Mouse (Mus musculus) T-cell, adult 2 months (primary cell): ENCODE data around the gene Asb16.

Source experiments
- DNase-seq: peaks from one replicate; pipeline ENCODE4 v3.0.0; 2022; ENCODE audit warnings: low spot score

The Asb16 gene

DNA sequence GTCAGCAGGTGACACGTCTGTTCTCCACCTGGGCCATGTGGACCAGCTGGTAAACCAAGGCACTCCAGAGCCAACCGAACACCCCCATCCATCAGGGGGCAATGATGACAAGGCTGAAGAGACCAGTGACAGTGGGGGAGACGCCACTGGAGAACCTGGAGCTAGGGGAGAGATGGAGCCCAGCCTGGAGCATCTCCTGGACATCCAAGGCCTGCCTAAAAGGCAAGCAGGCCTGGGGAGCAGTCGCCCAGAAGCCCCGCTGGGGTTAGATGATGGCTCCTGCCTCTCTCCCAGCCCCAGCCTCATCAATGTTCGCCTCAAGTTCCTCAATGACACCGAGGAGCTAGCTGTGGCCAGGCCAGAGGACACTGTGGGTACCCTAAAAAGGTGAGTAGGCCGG lies 18.9 kb downstream of the Asb16 start:
- DNase-seq = no peak

DNA sequence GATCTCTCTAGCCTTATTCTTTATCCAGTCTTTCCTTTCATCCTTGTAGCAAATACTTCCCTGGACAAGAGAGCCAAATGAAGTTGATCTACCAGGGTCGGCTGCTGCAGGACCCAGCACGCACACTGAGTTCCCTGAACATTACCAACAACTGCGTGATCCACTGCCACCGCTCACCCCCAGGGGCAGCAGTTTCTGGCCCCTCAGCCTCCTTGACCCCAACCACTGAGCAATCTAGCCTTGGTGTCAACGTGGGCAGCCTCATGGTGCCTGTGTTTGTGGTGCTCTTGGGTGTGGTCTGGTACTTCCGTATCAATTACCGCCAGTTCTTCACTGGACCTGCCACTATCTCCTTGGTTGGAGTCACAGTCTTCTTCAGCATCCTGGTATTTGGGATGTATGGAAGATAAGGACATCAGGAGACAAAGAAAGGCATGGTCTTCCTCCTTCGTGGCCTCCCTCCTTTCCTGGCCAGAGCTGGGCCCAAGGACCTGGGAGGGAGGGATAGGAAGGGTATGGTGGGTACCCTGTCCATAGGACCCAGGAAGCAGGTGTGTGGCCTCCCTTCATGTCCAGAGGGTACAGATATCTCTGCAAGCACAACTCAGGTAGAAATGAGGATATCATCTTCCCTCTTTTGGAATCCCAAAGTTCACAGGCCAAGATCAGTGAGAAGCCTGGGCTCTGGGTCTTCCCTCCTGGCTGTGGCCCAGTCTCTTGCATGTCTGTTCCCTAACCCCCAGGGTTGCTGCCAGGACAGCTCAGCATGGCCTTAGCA lies 19.7 kb downstream of the Asb16 start:
- DNase-seq = no peak

DNA sequence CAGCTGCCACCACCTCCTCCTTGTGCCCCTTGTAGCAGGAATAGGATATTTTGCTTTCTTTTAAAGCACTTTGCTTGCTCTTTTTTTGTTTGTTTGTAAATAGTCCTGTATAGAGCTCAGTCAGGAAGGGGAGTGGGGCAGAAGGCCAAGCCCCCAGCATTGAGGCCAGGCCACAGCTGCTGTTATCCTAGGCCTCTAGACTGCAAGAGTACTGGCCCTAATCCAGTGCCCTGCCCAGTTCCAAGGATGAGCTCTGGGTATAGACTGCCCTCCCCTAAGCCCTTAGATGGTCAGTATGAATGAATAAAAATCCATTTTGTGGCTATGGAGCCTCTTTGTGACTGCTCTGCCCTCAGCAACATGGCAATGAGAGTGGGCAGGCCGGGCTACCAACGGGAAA lies 20.4 kb downstream of the Asb16 start:
- no peak for DNase-seq

DNA sequence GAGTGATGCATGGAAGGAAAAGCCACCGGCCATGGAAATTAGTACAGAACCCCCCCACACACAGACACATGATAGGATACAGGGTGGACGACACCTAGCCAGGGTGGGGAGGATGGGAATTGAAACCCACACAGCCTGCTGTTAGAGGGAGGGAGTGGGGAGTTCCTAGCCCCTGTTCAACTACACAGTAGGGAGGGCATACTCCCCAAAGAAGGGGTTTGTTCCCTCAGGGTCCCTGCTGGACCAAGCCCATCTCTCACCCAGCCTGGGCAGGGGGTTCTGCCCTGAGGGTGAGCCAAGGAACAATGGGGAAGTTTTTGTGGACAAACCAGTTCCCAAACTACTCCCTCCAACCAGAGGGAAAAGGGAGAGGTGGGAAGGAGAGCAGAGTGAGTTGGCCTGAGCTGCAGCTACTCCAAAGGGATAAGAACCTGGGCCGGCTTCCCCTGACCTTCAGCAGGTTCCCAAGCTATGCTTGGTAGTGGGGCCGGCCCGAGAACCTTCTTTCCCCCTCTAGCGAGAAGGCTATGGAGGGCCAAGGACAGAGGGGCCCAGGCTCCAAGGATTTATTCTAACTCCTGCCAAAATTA lies 21.1 kb downstream of the Asb16 start:
- no peak for DNase-seq

DNA sequence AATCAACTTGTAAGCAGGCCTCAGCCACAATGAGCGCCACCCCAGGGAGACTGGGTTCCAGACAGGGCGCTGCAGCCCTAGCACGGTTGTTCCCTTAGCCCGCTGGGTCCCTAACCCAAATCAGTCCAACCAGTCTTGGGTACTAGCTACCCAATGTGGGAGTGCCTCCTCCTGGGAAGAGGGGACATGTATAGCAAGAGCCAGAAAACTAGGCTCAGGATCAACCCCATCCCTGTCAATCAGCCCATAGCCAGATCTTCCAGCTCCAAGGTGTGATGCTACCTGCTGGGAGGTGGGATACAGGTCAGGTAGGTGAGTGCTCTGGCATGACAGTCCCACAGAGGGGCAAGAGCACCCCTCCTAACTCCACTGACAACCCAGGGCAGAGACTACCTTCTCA lies 21.6 kb downstream of the Asb16 start:
- no peak for DNase-seq

DNA sequence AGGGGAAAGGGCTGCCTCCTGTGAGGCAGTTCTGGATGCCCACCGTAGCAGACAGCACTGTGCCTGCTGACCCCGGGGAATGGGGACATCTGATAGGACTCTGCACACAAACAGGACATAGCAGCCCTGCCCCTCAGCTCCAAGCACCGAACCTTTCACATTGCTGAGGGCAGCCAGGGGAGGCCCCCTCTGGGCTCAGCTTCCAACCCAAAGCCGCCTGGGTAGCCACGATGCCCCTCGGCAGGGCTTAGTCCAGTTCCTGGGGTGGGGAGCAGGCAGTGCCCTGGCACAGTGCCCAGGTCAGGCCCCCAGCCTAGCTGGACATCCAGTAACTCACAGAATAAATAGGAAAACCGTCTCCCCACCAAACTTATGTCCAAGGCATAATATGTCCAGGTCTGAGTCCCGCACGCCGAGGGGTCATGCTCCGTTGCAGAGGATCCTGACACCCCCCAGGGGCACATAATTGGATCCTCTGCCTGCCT lies 22.6 kb downstream of the Asb16 start:
- no peak for DNase-seq

DNA sequence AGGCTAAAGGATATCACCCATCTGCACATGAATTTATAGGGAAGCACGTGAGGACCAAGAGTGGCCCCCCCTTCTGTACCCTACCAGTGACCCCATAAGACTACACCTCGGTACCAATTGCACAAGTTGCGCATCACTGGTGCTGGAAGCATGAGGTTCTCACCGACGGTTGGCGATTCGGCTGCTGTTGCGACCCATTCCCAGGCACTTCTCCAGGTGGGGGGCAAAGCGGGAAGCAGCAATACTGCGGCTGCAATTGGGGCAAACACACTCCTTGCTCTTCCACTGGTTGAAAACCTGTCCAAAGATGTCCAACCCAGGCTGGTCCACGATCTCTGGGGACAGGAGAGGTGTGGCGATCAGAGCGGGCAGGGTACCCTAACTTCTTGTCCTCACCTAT lies 25.4 kb downstream of the Asb16 start:
- DNase-seq = no peak

DNA sequence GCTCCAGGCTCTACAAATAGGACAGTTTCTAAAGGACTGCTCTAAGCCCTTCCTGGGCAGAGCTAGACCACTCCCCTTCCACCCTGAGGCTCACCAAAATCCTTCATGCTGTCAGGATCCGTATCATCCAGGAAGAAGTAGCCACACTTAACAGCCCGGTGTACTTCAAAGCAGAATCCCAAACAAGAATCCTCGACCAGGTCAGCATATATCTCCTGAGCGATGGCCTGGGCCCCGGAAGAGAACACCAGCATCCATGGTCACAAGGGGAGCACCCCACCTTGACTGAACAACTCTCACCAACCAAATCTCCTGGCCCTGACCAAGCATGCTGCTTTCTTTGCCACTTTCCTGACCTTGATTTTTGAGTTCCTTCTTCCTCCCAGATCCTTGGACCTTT lies 25.9 kb downstream of the Asb16 start:
- DNase-seq = no peak

DNA sequence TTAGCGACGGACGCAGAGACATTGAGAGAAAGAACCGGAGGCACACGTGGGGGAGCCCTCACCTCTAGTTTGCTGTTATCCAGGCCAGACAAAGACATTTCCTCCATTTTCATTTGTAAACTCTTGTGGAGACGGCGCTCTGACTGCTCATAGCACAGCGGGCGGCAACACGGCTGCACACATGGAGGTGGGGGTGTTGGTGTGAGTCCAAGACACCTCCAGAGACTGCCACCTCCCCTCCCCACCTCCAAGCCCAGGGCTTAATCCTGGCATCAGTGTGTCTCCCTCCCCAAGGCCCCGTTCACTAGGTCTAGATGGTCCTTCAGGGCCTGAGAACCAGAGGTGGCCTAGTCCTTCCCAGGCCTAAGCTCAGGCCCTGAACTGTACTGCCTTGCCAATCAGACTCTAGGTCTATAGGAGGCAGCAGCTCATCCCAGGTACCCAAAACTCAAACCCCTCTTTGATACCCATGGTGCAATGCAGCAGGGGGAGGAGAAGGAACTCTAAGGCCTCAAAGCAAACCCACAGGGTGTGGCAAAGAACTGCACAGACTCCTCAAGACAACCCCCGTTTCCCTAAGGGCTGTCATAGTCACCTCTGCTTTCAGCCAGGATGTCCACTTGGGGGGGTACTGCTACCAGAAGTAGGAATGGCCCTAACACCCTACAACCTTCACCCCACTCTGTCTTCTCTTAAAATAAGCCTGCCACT lies 26.5 kb downstream of the Asb16 start:
- DNase-seq = peak; percentile 78

DNA sequence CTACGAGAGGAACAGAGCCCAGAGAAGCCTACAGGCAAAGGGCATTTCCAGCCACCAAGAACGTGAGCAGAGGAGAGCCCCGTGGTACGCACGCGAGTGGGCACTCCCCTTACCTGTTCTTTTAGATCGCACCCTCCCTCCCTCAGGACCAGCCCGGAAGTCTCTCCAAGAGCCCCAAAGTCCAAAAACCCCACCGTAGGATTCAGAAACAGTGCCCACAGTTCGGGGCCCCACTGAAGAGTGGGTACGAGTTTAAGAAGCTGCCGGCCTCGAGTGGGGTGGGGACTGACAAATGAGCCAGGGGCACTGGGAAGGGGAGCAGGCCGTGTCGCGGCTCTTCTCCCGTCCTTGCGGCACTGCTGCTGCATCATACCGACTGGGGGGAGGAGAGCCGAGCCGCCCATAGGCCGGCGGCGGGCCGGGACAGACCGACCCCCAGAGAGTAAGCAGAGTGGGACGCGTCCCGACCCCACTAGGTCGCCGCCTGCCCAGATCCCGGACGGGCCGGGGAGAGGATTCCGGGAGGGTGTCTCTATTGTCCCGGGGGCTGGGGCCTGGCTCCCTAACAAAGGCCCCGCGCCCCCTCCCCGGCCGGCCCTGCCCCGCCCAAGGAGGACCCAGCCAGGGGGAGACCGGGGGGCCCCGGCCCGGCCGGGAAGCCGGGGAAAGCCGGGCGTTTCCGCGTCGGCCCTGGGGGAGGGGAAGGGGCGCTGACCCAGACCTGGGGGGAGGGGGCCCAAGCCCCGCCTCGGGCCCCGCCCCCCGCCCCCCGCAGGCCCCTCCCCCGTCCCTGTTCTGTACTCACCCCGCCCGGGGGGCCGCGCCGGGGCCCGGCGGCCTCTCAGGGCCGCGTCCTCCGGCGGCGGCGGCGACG lies 27.3 kb downstream of the Asb16 start:
- DNase-seq = no peak

DNA sequence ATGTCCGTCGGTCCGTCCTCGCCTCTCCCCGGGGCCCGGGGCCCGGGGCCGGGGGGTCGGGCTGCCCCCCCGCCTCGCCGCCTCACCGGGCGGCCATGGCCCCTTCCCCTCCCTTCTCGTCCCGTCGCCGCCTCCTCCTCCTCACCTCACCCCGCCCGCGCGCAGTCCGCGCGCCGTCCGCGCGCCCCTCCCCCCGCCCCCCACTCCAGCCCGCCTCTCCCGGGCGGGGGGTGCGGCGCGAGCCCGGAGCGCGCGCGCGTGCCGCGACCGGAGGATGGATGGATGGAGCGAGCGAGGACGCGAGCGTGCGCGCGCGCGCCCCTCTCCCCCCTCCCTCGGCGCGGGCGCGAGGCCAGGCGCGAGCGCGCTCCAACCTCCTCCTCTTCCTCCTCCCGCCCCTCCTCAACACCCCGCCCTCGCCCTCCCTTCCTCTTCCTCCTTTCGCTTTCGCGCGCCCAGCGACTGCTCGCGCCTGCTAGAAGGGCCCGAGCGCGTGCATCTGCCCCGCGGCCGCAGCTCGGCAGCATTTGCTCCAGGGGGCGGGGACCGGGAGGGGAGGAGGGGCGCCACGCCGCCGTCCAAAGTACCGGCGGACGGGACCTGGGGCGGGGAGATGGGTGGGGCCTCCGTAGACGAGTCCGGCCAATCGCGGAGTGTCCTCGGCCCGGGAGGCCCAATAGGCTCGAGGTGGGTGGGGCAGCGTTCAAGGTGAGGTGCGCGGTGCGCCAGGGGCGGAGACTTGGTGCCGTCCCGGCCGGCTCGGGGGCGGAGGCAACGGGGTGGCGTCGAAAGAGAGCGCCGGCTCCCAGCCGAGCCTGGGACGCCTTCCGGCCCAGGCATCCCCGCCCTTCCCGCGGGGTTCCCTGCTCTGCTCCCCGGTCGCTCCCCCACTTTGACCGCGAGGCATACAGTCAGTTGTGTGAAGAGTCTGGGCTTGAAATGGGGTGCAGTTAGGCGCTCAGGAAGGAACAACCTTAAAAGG lies 28.2 kb downstream of the Asb16 start, which contains the start of gene Atxn7l3:
Gene Atxn7l3 (minus strand): TSS at position 141 of the 982 bp plus-strand sequence.
- DNase-seq = peak; percentile 98

DNA sequence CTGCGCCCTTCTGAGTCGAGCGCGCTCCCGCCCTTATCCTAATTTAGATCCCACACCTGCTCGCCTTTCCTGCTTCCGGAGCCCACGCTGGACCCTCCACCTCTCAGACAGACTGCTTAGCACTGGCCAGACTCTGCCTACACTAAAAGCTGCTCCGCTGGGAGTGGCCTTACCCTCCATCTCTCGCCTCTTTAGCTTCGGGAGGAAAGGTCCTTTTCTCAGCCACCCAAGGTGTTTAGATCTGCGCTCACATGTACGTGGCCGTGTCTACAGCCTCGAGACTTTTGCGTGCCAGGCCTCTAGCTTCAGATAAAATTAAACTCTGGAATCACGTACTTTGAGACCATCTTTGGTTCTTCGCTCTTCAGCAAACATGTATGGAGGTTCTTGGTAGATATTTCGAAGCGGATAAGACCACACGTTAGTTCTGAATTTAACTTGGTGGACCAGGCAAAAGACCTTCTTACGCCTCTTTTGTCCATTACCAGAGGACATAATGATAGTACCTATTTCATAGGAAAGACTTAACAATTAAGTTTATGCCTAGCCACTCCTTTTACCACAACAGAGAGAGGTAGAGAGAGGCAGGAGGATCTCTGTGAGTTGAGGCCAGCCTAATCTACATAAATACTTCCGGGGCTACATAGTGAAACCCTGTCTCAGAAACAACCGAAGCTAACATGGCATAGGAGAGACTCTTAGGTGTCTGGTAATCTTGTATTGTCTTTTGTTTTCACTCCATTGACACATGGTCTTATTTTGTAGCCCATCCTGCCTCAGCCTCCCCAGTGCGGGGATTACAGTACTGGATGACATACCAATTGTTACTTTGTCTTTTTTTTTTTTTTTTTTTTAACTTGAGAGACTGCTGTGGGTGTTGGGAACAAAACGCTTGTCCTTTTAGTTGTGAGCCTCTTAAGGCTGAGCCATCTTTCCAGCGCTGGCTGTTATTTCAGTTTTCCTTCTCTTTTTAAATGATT lies 29.3 kb downstream of the Asb16 start:
- DNase-seq = peak; percentile 39

DNA sequence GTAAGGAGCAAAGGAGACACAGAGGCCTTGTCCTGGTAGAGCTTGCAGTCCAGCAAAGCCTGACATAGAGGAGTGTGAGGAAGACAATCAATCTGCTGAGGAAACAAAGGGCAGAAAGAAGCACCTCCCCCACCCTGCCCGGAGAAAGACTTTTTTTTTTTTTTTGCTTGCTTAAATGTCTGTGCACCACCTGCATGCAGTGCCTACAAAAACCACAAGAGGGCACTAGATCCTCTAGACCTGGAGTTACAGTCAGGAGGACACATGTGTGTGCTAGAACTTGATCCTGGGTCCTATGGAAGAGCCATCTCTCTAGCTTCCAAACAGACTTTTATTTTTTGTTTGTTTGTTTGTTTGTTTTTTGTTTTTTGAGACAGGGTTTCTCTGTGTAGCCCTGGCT lies 31.3 kb downstream of the Asb16 start:
- peak; percentile 68 for DNase-seq

DNA sequence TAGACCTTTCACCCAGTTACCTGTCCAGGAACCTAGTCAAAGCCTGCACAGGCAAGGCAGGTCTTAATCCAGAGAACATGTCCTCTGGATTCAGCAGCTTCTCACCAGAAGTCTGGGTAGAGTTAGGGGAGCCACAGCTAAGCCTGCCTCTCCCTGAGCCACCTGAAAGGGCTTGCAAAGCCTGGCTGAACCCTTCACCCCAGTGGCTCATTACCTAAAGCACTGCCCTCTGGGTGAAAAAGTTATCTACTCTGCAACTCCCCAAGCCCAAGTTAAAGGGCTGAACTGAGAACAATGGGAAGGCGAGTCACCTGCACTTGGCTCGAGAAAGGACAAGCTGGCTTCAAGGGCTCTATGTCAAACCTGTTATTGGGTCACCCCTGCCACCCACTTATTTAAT lies 35.6 kb downstream of the Asb16 start:
- DNase-seq = no peak

DNA sequence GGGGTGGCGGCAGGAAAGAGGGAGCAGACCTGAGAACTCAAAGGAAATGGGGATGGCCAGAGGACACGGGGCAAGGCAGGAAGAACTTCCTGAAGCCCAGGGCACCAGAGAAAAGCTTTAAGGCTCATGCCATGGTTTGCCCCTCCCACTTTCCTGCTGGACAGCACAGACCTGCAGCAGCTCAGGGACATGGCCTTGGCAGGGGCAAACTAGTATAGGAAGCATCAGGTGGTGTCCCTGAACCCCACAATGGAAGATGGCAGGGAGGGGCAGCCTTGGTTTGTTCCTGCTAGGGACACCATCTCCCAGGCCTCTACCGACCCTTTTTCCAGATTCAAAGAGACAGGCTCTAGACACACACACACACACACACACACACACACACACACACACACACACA lies 36.8 kb downstream of the Asb16 start:
- no peak for DNase-seq

DNA sequence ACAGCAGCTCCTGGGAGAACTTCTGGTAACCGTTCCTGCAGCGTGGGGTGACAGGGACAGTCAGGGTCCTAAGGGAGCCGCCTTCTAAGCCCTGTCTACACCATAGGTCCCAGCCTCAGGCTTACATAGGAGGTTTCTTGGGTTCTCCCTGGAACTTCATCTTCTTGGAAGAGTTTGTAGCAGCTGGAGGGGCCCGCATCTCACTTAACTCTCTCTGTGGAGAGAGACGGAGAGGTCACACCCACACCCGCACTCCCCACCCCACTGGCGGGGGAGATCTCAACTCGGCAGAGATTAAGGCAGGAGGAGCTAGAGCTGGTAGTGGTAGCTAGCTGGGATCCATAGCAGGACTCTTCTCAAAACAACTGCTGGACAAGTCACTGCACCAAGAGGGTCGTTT lies 39.6 kb downstream of the Asb16 start:
- no peak for DNase-seq

DNA sequence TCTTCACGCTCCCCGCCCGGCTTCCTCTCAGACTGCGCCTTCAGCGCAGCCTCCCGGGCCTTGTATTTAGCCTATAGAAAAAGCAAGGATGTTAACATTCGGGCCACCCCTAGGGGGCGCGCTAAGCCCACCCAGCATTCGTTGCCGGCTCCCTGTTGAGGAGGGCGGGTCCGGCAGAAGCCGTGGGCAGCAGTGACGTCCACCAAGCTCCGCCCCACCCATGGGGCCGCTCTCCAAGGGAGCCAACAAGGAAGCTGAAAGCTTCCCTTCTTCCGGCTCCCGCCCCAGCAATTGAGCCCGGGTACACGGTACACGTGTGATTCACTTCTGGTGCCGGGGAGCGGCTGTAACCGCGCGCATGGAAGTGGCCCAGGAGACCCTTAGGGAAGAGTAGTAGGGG lies 40.4 kb downstream of the Asb16 start:
- peak; percentile 97 for DNase-seq

DNA sequence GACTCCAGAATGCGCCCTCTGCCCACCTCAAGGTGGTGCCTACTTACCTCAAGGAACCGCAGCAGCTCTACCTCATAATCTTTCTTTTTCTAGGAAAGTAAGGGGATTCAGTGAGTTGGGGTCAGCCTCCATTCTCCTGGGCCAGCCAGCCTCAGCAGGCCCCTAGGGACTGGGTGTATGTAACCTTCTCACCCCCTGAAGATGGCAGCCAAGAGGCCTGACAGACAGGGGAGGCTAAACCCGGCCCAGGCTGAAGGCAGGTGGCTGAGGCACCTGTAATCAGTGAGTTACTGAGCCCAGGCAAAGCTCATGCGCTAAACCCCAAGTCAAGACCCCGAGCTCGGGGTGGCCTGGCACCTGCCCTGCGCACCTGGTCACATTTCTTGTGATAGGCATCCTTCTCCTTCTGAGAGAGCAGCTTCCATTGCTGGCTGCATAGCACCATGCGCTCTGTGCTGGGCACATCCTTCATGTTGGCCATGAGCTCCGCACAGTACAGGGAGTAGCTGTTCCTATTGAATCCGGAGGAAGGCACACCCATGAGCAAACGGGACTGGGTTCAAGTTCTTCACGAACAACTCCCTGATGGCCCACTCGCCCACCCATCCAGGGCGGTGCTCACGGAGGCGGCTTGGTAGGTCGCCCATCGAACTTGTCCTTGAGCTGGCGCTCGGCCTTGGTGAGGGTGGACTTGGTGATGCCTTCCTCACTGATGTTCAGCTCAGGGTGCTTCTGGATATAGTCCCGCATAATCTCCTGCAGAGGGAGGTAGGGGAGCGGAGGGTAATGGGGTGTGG lies 41.5 kb downstream of the Asb16 start:
- DNase-seq = no peak
